Mouse (Mus musculus) gastrocnemius, adult 2 months (tissue): ENCODE data around the gene Cntn4. TPM values are rescaled to one million over a fixed set of nuclear protein-coding genes. Genes with fewer than 3 reads are reported as not detected.

Experiments
- DNase-seq: peaks from one replicate; pipeline ENCODE4 v3.0.0; 2022
- H3K27ac ChIP-seq: fragments of 200-600 bp; 2 replicates; pipeline ENCODE4 v1.8.1; 2022; ENCODE audit warnings: mild to moderate bottlenecking
- H3K4me3 ChIP-seq: fragments of 200-600 bp; 2 replicates; pipeline ENCODE4 v1.8.1; 2022; ENCODE audit warnings: mild to moderate bottlenecking, moderate library complexity
- CTCF ChIP-seq: fragments of 200-600 bp; IDR thresholded peaks from 2 replicates; pipeline ENCODE4 v1.8.1; 2022; ENCODE audit warnings: antibody characterized with exemption, mild to moderate bottlenecking, moderate library complexity
- intact Hi-C: fragments of 180-260 bp; cut with DNase I; formaldehyde crosslinking; loops from one replicate; pipeline ENCODE4 v1.15.1; 2025
- total RNA-seq, 2 experiments: library from RNA; stranded (reverse); gene quantifications; 2 replicates each; pipeline ENCODE4 v1.2.3; 2021

Gene Cntn4
- total RNA-seq, 2 experiments from 2014 or later = not detected

- Histone ChIP-seq H3K27ac (peak overlapping the region; percentile 54; the same call in 1 of the 2 replicates), H3K4me3 (no peak overlapping the region)
- no peak for TF ChIP-seq CTCF
- DNase-seq = peak; percentile 16
- intact Hi-C loops = no loop called here
Observed at GRCm38 (mm10) chr6:106565769-106566459, 888.5 kb downstream of the Cntn4 start.

- no peak for TF ChIP-seq CTCF
- no peak overlapping the region for H3K4me3 ChIP-seq
- no peak for DNase-seq
- intact Hi-C loops = no loop called here
- no peak overlapping the region for H3K27ac ChIP-seq
Observed at GRCm38 (mm10) chr6:106566929-106567621, 889.6 kb downstream of the Cntn4 start.

- no peak for TF ChIP-seq CTCF
- no peak for DNase-seq
- H3K27ac ChIP-seq = no peak overlapping the region
- intact Hi-C loops = no loop called here
- no peak overlapping the region for H3K4me3 ChIP-seq
Observed at GRCm38 (mm10) chr6:106580124-106580523, 902.7 kb downstream of the Cntn4 start.

DNA sequence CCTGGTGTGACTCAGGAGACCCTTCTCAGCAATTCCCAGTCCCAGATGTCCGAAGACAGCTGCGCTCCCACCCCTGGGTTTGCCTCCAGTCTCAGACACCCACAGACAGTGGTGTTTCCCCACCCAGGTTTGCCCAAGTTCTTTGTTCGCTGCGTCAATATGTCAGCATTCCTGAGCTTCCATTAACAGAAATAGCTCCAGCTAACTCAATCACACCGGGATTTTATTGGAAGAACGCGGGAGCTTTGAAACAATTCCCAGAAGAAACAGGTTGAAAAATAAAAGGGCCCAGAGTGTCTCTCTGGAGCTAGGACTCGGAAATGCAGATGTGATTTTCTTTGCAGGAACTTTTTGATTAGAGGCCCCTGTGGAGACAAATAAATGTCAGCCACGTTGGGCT, 916.3 kb downstream of the Cntn4 start:
- no peak for DNase-seq
- Histone ChIP-seq H3K4me3 (no peak overlapping the region), H3K27ac (no peak overlapping the region)
- intact Hi-C loops = no loop called here
- TF ChIP-seq CTCF = no peak

GRCm38 (mm10) chr6:106617081-106617480, 939.6 kb downstream of the Cntn4 start:
- no peak for TF ChIP-seq CTCF
- Histone ChIP-seq H3K4me3 (no peak overlapping the region), H3K27ac (no peak overlapping the region)
- intact Hi-C loops = no loop called here
- no peak for DNase-seq

GRCm38 (mm10) chr6:106621188-106621749, 943.8 kb downstream of the Cntn4 start:
- intact Hi-C loops = no loop called here
- Histone ChIP-seq H3K4me3 (no peak overlapping the region), H3K27ac (no peak overlapping the region)
- DNase-seq = no peak
- TF ChIP-seq CTCF = no peak

DNA sequence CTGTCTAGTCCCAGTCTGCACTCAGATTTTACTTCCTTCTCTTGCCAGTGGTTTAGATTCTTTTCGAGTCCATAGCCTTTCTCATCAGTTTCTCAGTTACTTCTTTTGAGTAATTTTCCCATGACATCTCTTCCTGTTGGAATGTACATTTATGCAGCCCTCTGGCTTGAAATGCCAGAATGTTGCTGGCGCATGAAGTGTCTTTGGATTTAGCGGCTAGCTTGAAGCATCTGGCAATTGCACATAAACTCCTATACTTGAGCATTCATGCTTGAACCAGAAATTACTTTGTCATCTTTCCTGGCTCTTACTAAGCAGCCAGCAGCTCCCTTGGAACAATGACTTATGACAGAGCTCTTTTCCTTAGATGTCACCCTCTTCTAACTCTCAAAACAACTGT, 965.6 kb downstream of the Cntn4 start:
- no peak overlapping the region for H3K4me3 ChIP-seq
- no peak for DNase-seq
- TF ChIP-seq CTCF = no peak
- no peak overlapping the region for H3K27ac ChIP-seq
- intact Hi-C loops = no loop called here

DNA sequence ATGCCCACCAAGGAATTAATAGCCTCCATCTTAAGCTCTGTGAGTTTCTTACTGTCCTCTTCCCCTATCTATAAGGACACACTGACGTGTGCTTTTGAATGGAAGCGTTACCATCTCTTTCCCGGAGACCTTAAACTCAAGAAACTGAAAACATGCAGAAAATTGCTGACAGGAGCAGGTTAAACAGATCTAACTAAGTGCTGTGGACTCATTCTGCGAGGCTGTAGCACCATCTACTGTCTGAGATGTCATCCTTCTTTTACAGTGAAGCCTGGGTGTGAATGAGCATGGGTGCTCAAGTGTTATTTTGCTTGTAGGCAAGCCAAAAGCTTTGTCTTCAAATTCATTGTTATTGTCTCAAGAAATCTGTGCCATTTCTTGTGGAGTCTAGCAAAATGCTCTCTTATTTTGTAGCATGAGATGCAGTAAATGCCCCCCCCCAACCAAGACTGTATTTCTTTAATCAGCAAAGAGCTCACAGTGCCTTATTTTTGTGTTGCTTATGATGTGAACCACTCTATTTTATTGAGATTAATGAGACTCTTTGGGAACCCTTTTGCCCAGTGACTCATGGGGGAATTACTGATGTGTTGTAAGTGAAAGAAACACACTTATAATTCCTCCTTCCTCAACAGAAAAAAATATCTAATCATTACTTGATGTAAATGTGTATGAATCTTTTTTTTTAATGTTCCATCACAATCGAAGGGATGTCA, 968.2 kb downstream of the Cntn4 start:
- intact Hi-C loops = no loop called here
- peak; percentile 53 for TF ChIP-seq CTCF
- H3K27ac ChIP-seq = no peak overlapping the region
- DNase-seq = peak; percentile 17
- no peak overlapping the region for H3K4me3 ChIP-seq

GRCm38 (mm10) chr6:106646945-106647344, 969.5 kb downstream of the Cntn4 start:
- DNase-seq = no peak
- intact Hi-C loops = no loop called here
- H3K4me3 ChIP-seq = no peak overlapping the region
- TF ChIP-seq CTCF = no peak
- no peak overlapping the region for H3K27ac ChIP-seq

- no peak for DNase-seq
- intact Hi-C loops = no loop called here
- no peak overlapping the region for H3K27ac ChIP-seq
- TF ChIP-seq CTCF = peak; percentile 63
- H3K4me3 ChIP-seq = no peak overlapping the region
Observed at GRCm38 (mm10) chr6:106663780-106664651, 986.6 kb downstream of the Cntn4 start.

DNA sequence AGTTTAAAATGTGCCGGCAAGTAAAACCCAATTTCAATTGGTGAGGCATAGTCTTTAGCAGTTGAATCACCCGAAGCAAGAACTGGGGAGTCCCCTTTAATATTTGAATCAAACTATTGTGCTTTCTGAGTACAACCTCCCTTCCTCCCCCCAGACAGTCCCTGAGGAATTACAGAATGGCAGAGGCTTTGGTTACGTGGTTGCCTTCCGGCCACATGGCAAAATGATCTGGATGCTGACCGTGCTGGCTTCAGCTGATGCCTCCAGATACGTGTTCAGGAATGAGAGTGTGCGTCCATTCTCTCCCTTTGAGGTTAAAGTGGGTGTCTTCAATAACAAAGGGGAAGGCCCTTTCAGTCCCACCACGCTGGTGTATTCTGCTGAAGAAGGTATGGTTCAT, 998.1 kb downstream of the Cntn4 start:
- intact Hi-C loops = no loop called here

DNA sequence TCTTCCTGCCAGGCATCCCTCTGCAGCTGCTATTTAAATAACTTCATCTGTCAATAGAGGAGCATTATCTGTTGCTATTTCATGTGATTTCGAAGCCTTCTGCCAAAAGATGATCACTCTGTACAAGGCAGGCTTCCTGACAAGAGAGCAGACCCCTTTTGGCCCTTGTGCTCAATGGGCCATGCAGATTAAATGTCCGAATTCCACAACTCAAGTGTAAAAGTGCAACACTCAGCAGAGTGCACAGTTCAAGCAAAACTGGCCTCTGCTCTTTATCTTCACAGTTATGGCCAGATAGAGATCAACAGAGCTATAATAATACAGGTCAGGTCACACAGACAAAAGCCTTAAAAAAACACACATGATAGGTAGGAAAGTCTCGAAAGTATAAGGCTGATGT, 1024.5 kb downstream of the Cntn4 start:
- Histone ChIP-seq H3K4me3 (no peak overlapping the region), H3K27ac (no peak overlapping the region)
- DNase-seq = no peak
- intact Hi-C loops = no loop called here
- TF ChIP-seq CTCF = no peak

More for the DNA sequence above, 998.1 kb downstream of the Cntn4 start:
- DNase-seq = no peak
- H3K27ac ChIP-seq = no peak overlapping the region
- no peak overlapping the region for H3K4me3 ChIP-seq
- no peak for TF ChIP-seq CTCF
